Mouse (Mus musculus): ENCODE results near the gene Prkag2.

Gene Prkag2

GRCm38 (mm10) chr5:25100516-25101125 is at the start of gene Prkag2:
TSS of gene Prkag2 (minus strand) at chr5:25100642.
- DNase-seq (ENCODE audit: low spot score): peak; percentile 54

GRCm38 (mm10) chr5:25149331-25149965 is 49.0 kb upstream of the Prkag2 start:
- no peak for DNase-seq (ENCODE audit: low spot score)

- no peak for DNase-seq (ENCODE audit: low spot score)
Measured at GRCm38 (mm10) chr5:25146705-25147104, 46.3 kb upstream of the Prkag2 start.

GRCm38 (mm10) chr5:25127865-25128264 is 27.4 kb upstream of the Prkag2 start:
- no peak for DNase-seq (ENCODE audit: low spot score)

GRCm38 (mm10) chr5:25125884-25126560 is 25.6 kb upstream of the Prkag2 start:
- DNase-seq (ENCODE audit: low spot score): no peak

GRCm38 (mm10) chr5:25122534-25122933 is 22.1 kb upstream of the Prkag2 start:
- no peak for DNase-seq (ENCODE audit: low spot score)

GRCm38 (mm10) chr5:25119148-25119547 is 18.7 kb upstream of the Prkag2 start:
- DNase-seq (ENCODE audit: low spot score): no peak

GRCm38 (mm10) chr5:25115997-25116396 is 15.6 kb upstream of the Prkag2 start:
- no peak for DNase-seq (ENCODE audit: low spot score)

GRCm38 (mm10) chr5:25115216-25115615 is 14.8 kb upstream of the Prkag2 start:
- DNase-seq (ENCODE audit: low spot score): no peak

GRCm38 (mm10) chr5:25114110-25114509 is 13.7 kb upstream of the Prkag2 start:
- no peak for DNase-seq (ENCODE audit: low spot score)

GRCm38 (mm10) chr5:25110314-25110713 is 9.9 kb upstream of the Prkag2 start:
- no peak for DNase-seq (ENCODE audit: low spot score)

GRCm38 (mm10) chr5:25105748-25106147 is 5.3 kb upstream of the Prkag2 start:
- DNase-seq (ENCODE audit: low spot score): no peak

- DNase-seq (ENCODE audit: low spot score): peak; percentile 45
Measured at GRCm38 (mm10) chr5:25101126-25101523, 683 bp upstream of the Prkag2 start.

GRCm38 (mm10) chr5:25100157-25100515 is 306 bp downstream of the Prkag2 start:
- no peak for DNase-seq (ENCODE audit: low spot score)

- peak; percentile 54 for DNase-seq (ENCODE audit: low spot score)
Measured at GRCm38 (mm10) chr5:25099367-25100156, 880 bp downstream of the Prkag2 start.

GRCm38 (mm10) chr5:25097891-25098290 is 2.6 kb downstream of the Prkag2 start:
- DNase-seq (ENCODE audit: low spot score): no peak

- no peak for DNase-seq (ENCODE audit: low spot score)
Measured at GRCm38 (mm10) chr5:25096431-25096830, 4.0 kb downstream of the Prkag2 start.

GRCm38 (mm10) chr5:25092630-25093245 is 7.7 kb downstream of the Prkag2 start:
- no peak for DNase-seq (ENCODE audit: low spot score)

- no peak for DNase-seq (ENCODE audit: low spot score)
Measured at GRCm38 (mm10) chr5:25089258-25089972, 11.0 kb downstream of the Prkag2 start.

GRCm38 (mm10) chr5:25088633-25089032 is 11.8 kb downstream of the Prkag2 start:
- no peak for DNase-seq (ENCODE audit: low spot score)

- DNase-seq (ENCODE audit: low spot score): no peak
Measured at GRCm38 (mm10) chr5:25088111-25088510, 12.3 kb downstream of the Prkag2 start.
